Mouse (Mus musculus) small intestine, adult 2 months (tissue): ENCODE results near the gene Zbp1.

ENCODE experiments used
- CTCF ChIP-seq: fragments of 200-500 bp; IDR thresholded peaks from 2 replicates; pipeline ENCODE4 v1.5.1; 2012; ENCODE audit warnings: low read depth, mild to moderate bottlenecking, control low read depth, inconsistent platforms, low read length, moderate library complexity, mixed read lengths; ENCODE audit not compliant: insufficient replicate concordance, insufficient read length; ENCODE audit errors: extremely low read depth
- POLR2A ChIP-seq: fragments of 200-500 bp; IDR thresholded peaks from 2 replicates; pipeline ENCODE4 v1.6.1; 2012; ENCODE audit warnings: low read depth, mild to moderate bottlenecking, control low read depth, inconsistent platforms, low read length, moderate library complexity

DNA sequence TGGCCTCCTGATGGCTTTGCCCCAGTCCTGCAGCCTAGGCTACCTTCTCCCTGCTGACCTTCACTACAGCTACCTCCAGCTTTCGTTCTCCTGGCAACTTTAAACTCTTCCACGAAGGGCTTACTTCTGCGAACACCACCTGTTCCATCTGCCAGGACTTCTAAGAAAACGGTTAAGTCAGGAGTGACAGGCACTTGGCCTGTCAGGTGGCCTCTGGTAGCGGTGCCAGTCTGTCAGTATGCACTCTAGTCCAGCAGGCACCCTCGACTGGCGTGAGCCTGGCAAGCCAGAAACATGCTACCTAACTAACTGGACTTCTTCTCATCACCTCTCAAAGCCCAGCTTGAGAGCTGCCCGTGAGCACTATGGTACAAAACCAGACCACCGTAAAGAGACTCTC, 24.9 kb upstream of the Zbp1 start:
- TF ChIP-seq CTCF, result no peak
- no peak for TF ChIP-seq POLR2A
